Mouse (Mus musculus) stomach, postnatal 0 days (tissue): ENCODE data around the gene Ralgds.
"Not testable (repeated sequence)": the region's sequence is repeated elsewhere in the genome, so short reads cannot be mapped to it uniquely, and the experiment has no call there.

Experiments used
- CTCF ChIP-seq: IDR thresholded peaks from 2 replicates; pipeline ENCODE4 v1.5.1; 2016; ENCODE audit warnings: antibody characterized with exemption, low read depth, mild to moderate bottlenecking, moderate library complexity
- EP300 ChIP-seq: optimal IDR thresholded peaks from 2 replicates; pipeline ENCODE3; 2016; ENCODE audit warnings: antibody characterized with exemption

- TF ChIP-seq CTCF, EP300: not testable (repeated sequence)
Observed at GRCm38 (mm10) chr2:28477993-28478392, 34.9 kb upstream of the Ralgds start.
